Mouse (Mus musculus): Measurements from ENCODE around the gene Exoc2.

- TF ChIP-seq CTCF (IDR thresholded peaks at IDR 0.05; ENCODE audit: low read depth) (no peak), EP300 (optimal IDR thresholded peaks at IDR 0.05) (no peak)
Measured at GRCm38 (mm10) chr13:30987686-30988085, 13.8 kb upstream of the Exoc2 start.
